Mouse (Mus musculus): ENCODE results near the gene Cldnd2.
"Not testable (repeated sequence)": the region's sequence is repeated elsewhere in the genome, so short reads cannot be mapped to it uniquely, and the experiment has no call there.

The Cldnd2 gene

DNA sequence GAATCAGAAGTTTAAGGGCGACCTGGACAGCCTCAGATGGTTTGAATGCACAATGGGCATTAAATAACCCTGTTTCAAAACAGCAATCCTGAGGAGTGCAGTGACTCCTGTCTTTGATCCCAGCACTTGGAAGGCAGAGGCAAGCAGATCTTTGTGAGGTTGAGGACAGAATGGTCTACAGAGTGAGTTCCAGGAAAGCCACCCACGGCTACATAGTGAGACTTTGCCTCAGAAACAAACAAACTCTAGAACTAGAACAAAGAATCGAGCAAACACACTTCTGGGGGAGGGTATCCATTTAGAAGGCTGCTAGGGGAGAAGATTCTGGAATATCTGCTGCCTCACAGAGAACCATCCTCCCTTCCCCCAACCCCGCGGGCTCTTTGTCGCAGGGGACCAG is at the start of gene Cldnd2:
Cldnd2 (plus strand) TSS at position 301 of the 400 bp plus-strand sequence.
- DNase-seq (ENCODE audit: low spot score in 2 of 2): no peak

GRCm38 (mm10) chr7:43392349-43393121 is 48.0 kb upstream of the Cldnd2 start:
- DNase-seq (ENCODE audit: low spot score in 2 of 2): peak; percentile 27 to 65

- DNase-seq (ENCODE audit: low spot score in 2 of 2): no peak
These were observed 41.1 kb upstream of the Cldnd2 start for GRCm38 (mm10) chr7:43399501-43399900.

GRCm38 (mm10) chr7:43402718-43403117 is 37.9 kb upstream of the Cldnd2 start:
- no peak for DNase-seq (ENCODE audit: low spot score in 2 of 2)

GRCm38 (mm10) chr7:43407573-43407972 is 33.0 kb upstream of the Cldnd2 start:
- DNase-seq (ENCODE audit: low spot score in 2 of 2): no peak

DNA sequence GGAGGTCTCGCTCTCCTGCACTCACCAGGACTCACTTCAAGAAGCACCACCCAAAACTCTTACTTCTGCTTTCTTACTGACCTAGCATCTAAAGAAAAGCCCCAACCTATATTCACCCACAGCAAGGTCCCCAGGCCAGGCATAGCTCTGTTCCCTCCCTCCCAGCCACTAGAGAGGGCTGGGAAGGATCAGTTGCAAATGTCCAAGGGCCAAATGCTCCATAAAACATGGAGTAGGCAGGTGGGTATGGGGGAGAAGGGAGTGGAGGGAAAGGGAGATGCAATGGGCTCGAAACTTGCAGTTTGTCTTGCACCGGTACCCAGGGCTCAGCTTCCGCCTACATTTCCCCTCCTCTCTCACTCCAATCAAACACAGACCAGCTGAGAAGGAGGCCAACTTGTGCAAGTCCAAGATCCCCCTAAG is 32.4 kb upstream of the Cldnd2 start, which contains the start of gene Siglecg:
Siglecg (plus strand) TSS at position 74 of the 423 bp plus-strand sequence.
- DNase-seq (ENCODE audit: low spot score in 2 of 2): peak; percentile 30 to 71

GRCm38 (mm10) chr7:43409084-43409483 is 31.5 kb upstream of the Cldnd2 start:
- DNase-seq (ENCODE audit: low spot score in 2 of 2): no peak

DNA sequence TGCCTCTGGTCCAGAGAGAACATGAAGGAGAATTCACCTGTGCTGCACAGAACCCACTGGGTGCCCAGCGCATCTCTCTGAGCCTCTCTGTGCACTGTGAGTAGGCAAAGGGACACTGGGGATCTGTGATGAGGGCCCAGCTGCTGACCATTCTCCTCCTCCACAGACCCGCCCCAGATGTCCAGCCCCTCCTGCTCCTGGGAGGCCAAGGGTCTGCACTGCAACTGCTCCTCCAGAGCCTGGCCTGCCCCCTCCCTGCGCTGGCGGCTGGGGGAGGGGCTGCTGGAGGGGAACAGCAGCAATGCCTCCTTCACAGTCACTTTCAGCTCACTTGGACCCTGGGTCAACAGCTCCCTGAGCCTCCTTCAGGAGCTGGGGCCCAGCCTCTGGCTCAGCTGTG is 28.9 kb upstream of the Cldnd2 start:
- DNase-seq (ENCODE audit: low spot score in 2 of 2): not testable (repeated sequence)

- no peak for DNase-seq (ENCODE audit: low spot score in 2 of 2)
These were observed 23.3 kb upstream of the Cldnd2 start for GRCm38 (mm10) chr7:43417298-43417697.

- peak; percentile 78 to 93 for DNase-seq (ENCODE audit: low spot score in 2 of 2)
These were observed 17.5 kb upstream of the Cldnd2 start for GRCm38 (mm10) chr7:43422995-43423617.

GRCm38 (mm10) chr7:43423991-43424625 is 16.5 kb upstream of the Cldnd2 start:
- no peak for DNase-seq (ENCODE audit: low spot score in 2 of 2)

DNA sequence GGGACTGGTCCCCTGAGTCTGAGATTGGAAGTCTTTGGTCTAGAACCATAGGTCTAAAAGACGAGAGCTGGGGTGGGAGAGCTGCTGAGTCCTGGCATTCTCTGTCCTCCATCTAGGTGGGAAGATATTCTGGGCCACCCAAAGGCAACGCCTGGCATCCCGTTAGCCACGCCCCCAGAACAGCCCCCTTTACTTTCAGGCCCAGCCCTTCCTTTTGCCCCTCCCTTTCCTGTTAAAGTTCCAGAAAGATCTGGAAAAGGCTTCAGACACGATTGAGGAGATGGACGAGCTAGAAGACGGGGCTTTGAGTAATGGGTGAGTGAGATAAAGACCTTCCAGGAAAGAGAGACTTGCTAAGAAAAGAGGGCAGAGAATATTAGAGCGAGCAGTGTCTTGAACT is 13.2 kb upstream of the Cldnd2 start, which contains the start of gene Lim2:
Lim2 (plus strand) TSS at position 265 of the 400 bp plus-strand sequence.
- DNase-seq (ENCODE audit: low spot score in 2 of 2): no peak

- no peak for DNase-seq (ENCODE audit: low spot score in 2 of 2)
These were observed 11.1 kb upstream of the Cldnd2 start for GRCm38 (mm10) chr7:43429500-43429899.

DNA sequence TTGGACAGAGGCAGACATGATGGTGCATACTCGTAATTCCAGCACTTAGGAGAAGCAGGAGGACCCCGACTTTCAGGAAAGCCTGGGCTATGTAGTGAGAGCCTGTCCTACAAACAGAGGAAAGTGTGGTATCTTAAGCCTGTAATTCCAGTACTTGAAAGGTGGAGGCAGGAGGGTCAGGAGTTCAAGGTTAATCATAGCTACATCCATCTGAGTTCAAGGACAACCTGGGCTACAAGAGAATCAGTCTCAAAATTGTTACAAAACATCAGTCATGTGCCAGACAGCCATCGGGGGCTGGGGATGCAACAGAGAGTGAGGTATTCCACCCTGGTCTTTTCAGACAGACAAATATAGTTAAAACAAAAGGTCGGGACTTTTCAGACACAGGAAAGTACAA is 7.7 kb upstream of the Cldnd2 start:
- DNase-seq (ENCODE audit: low spot score in 2 of 2): no peak

DNA sequence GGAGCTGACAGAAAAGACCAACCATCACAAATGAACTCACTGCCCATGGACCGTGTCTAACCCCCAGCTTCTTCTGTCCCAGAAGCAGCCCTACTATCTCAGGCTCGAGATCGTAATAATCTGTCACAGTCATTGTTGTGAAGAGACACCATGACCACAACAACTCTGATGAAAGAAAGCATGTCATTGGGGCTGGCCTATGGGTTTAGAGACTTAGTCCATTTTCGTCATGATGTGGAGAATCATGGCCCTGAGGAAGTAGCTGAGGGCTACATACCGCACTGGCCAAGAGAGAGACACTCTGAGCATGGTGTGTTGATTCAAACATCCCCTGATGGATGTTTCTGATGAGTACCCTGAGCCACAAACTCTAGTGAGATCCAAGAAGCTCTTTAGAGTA is 5.9 kb upstream of the Cldnd2 start:
- no peak for DNase-seq (ENCODE audit: low spot score in 2 of 2)

GRCm38 (mm10) chr7:43436341-43437255 is 4.0 kb upstream of the Cldnd2 start, which contains the start of gene Nkg7:
TSS of gene Nkg7 (plus strand) at chr7:43437073.
- no peak for DNase-seq (ENCODE audit: low spot score in 2 of 2)

DNA sequence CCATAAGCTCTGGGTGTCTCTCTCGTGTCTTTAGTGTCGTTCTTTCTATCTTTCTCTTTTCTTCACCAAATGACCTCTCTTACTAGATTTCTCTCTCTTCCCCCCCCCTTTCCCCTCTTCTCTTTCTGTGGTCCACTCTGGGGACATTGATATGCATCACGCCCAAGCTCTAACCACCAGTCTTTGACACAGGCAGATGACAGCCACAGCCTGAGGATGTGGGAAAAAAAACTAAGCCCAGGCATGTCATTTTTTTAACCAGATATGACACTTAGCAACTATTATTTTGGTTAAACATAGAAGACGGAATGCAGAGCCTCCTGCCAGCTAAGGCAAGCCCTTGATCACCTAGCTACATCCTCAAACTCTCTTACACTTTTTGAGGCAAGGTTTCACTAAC is 2.0 kb upstream of the Cldnd2 start:
- no peak for DNase-seq (ENCODE audit: low spot score in 2 of 2)

- no peak for DNase-seq (ENCODE audit: low spot score in 2 of 2)
These were observed 489 bp downstream of the Cldnd2 start for GRCm38 (mm10) chr7:43441071-43441470.

DNA sequence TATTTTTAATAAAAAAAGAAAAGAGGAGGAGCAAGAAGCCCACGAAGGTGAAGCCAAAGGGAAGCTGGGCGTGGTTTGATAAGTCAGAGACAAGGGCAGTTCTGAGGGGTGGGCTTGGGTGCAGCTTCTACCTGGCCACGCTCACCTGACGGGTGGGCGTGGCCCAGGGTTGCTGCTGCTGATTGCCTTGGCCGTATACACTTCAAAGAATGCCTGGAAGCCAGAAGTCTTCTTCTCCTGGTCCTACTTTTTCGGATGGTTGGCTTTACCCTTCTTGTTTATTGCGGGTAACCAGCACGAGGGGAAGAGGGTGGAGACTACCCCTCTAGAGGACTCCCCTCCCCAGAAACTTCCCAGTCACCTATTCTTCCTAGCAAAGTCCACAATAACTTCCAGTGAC is 2.1 kb downstream of the Cldnd2 start:
- DNase-seq (ENCODE audit: low spot score in 2 of 2): no peak

GRCm38 (mm10) chr7:43443126-43443916 is 2.7 kb downstream of the Cldnd2 start:
- peak; percentile 70 to 83 for DNase-seq (ENCODE audit: low spot score in 2 of 2)

- DNase-seq (ENCODE audit: low spot score in 2 of 2): peak; percentile 90 to 94
These were observed 3.3 kb downstream of the Cldnd2 start, which contains the start of the genes Etfb and Gm45233 for GRCm38 (mm10) chr7:43443917-43444293. TSS of gene Etfb (plus strand) at chr7:43444083. TSS of gene Gm45233 (plus strand) at chr7:43444128.
